Mouse (Mus musculus) embryonic fibroblast, embryonic 13.5 days (primary cell): ENCODE data around the gene Hmx1.

Source experiments
- CTCF ChIP-seq: IDR thresholded peaks from 2 replicates; pipeline ENCODE4 v1.5.1; 2011; ENCODE audit warnings: mild to moderate bottlenecking, control low read depth, low read length, moderate library complexity, borderline replicate concordance; ENCODE audit not compliant: insufficient read depth
- POLR2A ChIP-seq: IDR thresholded peaks from 2 replicates; pipeline ENCODE4 v1.6.1; 2011; ENCODE audit warnings: low read depth, mild to moderate bottlenecking, control low read depth, low read length, moderate library complexity

- TF ChIP-seq CTCF, result no peak
- TF ChIP-seq POLR2A, result no peak
Observed at GRCm38 (mm10) chr5:35447656-35448443, 58.9 kb downstream of the Hmx1 start.
